Mouse (Mus musculus): Measurements from ENCODE around the gene Npas3.

- TF ChIP-seq GATA1 (IDR thresholded peaks at IDR 0.05; ENCODE audit: low read length) (no peak), TAL1 (IDR thresholded peaks at IDR 0.05; ENCODE audit: low read length) (no peak)
These were observed 167.6 kb downstream of the Npas3 start for GRCm38 (mm10) chr12:53416096-53416495.
